In genomic region chr13:21199046-21200028, GRCm38 (mm10) we compare ENCODE assay signal across 9 mouse cellular contexts. TPM values are rescaled to one million over a fixed set of nuclear protein-coding genes. Genes with fewer than 3 reads are reported as not detected.
DNase-seq lines count a peak whose midpoint lies in the region; ATAC-seq lines count a peak whose summit lies in the region.
"Had no signal": no experiment of that assay in that cellular context is flagged by ENCODE, and none has a peak within 500 bp of the region (broad histone marks: within the 10 kb centered on the region; RNA-seq: fewer than 3 reads in every experiment).

No protein-coding gene starts in this region.

- H3K4me2 ChIP-seq in hindbrain, embryonic 12.5 days (replicated peaks): peak overlapping the region; percentile 50

- peaks cover 7% of the 10 kb centered on the region; the same call in 1 of the 2 replicates for H3K9me3 ChIP-seq in hindbrain, embryonic 12.5 days (replicated peaks)

- H3K9ac ChIP-seq in hindbrain, embryonic 12.5 days: peak overlapping the region; percentile 32; the same call in 1 of the 2 replicates

- ATAC-seq in hindbrain, embryonic 12.5 days (ENCODE audit: low FRiP score): peak; percentile 74
- ATAC-seq in megakaryocyte progenitor cell, adult 5-6 weeks (replicated peaks; ENCODE audit: poor library complexity): peak; percentile 45

- H3K27me3 ChIP-seq in hindbrain, embryonic 12.5 days: no peaks in the 10 kb centered on the region

- peaks cover 15% of the 10 kb centered on the region for H3K36me3 ChIP-seq in hindbrain, embryonic 12.5 days

- peak; percentile 10 for DNase-seq in gastrocnemius, postnatal 10 days
- no peak for DNase-seq in gastrocnemius, adult 18-20 months (ENCODE audit: low spot score)
- DNase-seq in urinary bladder, postnatal 25 days (ENCODE audit: low spot score): peak; percentile 9
- DNase-seq in urinary bladder, adult 2 months (ENCODE audit: low spot score): no peak
- DNase-seq in cerebellum, postnatal 14 days: no peak
- DNase-seq in urinary bladder, postnatal 4 days (ENCODE audit: low spot score in 2 of 2): no peak

- WGBS in hindbrain, embryonic 12.5 days: 8% methylated on average over 17 of the region's 17 CpGs

- peak overlapping the region; percentile 40; the same call in 1 of the 2 replicates for H3K27ac ChIP-seq in hindbrain, embryonic 12.5 days

- peak overlapping the region; percentile 62 for H3K4me3 ChIP-seq in hindbrain, embryonic 12.5 days

- no peaks in the 10 kb centered on the region for H3K4me1 ChIP-seq in hindbrain, embryonic 12.5 days

RNA-seq across cellular contexts. Expression of gene Trim27, which starts 20.1 kb away (rescaled TPM):
- 10 to 100 TPM; 27.9 to 36.8 TPM for total RNA-seq in gastrocnemius, postnatal 10 days (2021)
- 10 to 100 TPM; 21.0 to 22.0 TPM for total RNA-seq in gastrocnemius, adult 18-20 months (2021)
- 40.5 and 48.2 TPM in 2 replicates for polyA plus RNA-seq in urinary bladder, adult 2 months (2012; rRNA removed)
- polyA plus RNA-seq in hindbrain, embryonic 12.5 days (2016; fragmentation: Nextera tagmentation; extraction: Ambion mirVana): 127 and 130 TPM in 2 replicates
- total RNA-seq in megakaryocyte progenitor cell, adult 5-6 weeks (2015): 108 and 116 TPM in 2 replicates
- total RNA-seq in megakaryocyte progenitor cell, adult 5-6 weeks (2017): 170 and 177 TPM in 2 replicates

RNA-seq across cellular contexts. Expression of gene Olfr1368, which starts 53.7 kb away (rescaled TPM):
- not detected for total RNA-seq in gastrocnemius, postnatal 10 days (2021)
- total RNA-seq in gastrocnemius, adult 18-20 months (2021): not detected
- polyA plus RNA-seq in urinary bladder, adult 2 months (2012; rRNA removed): not detected in 2 replicates
- polyA plus RNA-seq in hindbrain, embryonic 12.5 days (2016; fragmentation: Nextera tagmentation; extraction: Ambion mirVana): not detected in 2 replicates
- not detected in 2 replicates for total RNA-seq in megakaryocyte progenitor cell, adult 5-6 weeks (2015)
- total RNA-seq in megakaryocyte progenitor cell, adult 5-6 weeks (2017): not detected in 2 replicates
- polyA plus RNA-seq: large intestine, adult 2 months had no signal

Comparison
In these comparisons a context has a peak if more than half of its experiments do, and no peak if none do; other contexts are left out.
1. DNase-seq: peak in gastrocnemius, postnatal 10 days (single experiment) and urinary bladder, postnatal 25 days (single experiment); none in gastrocnemius, adult 18-20 months (single experiment), urinary bladder, adult 2 months (single experiment), cerebellum, postnatal 14 days (0 of 2) and urinary bladder, postnatal 4 days (0 of 2).